Comparison of ENCODE assay signal across 10 mouse cellular contexts in genomic region chr7:12774606-12775005, GRCm38 (mm10). TPM values are rescaled to one million over a fixed set of nuclear protein-coding genes. Genes with fewer than 3 reads are reported as not detected.
DNase-seq lines count a peak whose midpoint lies in the region; ATAC-seq lines count a peak whose summit lies in the region.
"Had no signal": no experiment of that assay in that cellular context is flagged by ENCODE, and none has a peak within 500 bp of the region (broad histone marks: within the 10 kb centered on the region; RNA-seq: fewer than 3 reads in every experiment).

No protein-coding gene starts in this region.

- H3K27ac ChIP-seq in forebrain, embryonic 16.5 days (ENCODE audit: low read length) = no peak overlapping the region
- no peak overlapping the region for H3K27ac ChIP-seq in hindbrain, embryonic 13.5 days

- no peaks in the 10 kb centered on the region for H3K27me3 ChIP-seq in forebrain, embryonic 16.5 days (replicated peaks; ENCODE audit: control insufficient read depth, insufficient read depth, low read length)
- no peaks in the 10 kb centered on the region for H3K27me3 ChIP-seq in hindbrain, embryonic 13.5 days

- H3K4me2 ChIP-seq in forebrain, embryonic 16.5 days (ENCODE audit: low read length) = no peak overlapping the region
- H3K4me2 ChIP-seq in hindbrain, embryonic 13.5 days = no peak overlapping the region

- peak; percentile 78 for ATAC-seq in forebrain, embryonic 16.5 days
- ATAC-seq in hindbrain, embryonic 13.5 days (ENCODE audit: low FRiP score) = no peak

- WGBS in forebrain, embryonic 16.5 days = 72% methylated on average over 1 of the region's 1 CpGs
- WGBS in hindbrain, embryonic 13.5 days = 93% methylated on average over 1 of the region's 1 CpGs

- peaks cover 8% of the 10 kb centered on the region for H3K4me1 ChIP-seq in forebrain, embryonic 16.5 days (replicated peaks; ENCODE audit: control insufficient read depth, insufficient read depth, low read length)
- H3K4me1 ChIP-seq in hindbrain, embryonic 13.5 days (replicated peaks) = peaks cover 6% of the 10 kb centered on the region

- H3K9ac ChIP-seq in forebrain, embryonic 16.5 days (replicated peaks; ENCODE audit: low read depth, low read length) = no peak overlapping the region
- H3K9ac ChIP-seq in hindbrain, embryonic 13.5 days = no peak overlapping the region

- peaks cover 20% of the 10 kb centered on the region for H3K36me3 ChIP-seq in forebrain, embryonic 16.5 days (ENCODE audit: control insufficient read depth, insufficient read depth)
- H3K36me3 ChIP-seq in hindbrain, embryonic 13.5 days = peaks cover 60% of the 10 kb centered on the region

- DNase-seq in adrenal gland, postnatal 25 days = peak; percentile 10
- DNase-seq in adrenal gland, postnatal 4 days (ENCODE audit: low spot score in 2 of 2) = no peak
- peak; percentile 17 for DNase-seq in 416B (ENCODE audit: low read depth)
- peak; percentile 70 for DNase-seq in layer of hippocampus, adult 9-11 months
- no peak for DNase-seq in spleen, postnatal 36 days (ENCODE audit: low spot score in 2 of 2)
- no peak for DNase-seq in embryo, embryonic 11 days

- no peak overlapping the region for H3K4me3 ChIP-seq in forebrain, embryonic 16.5 days (replicated peaks; ENCODE audit: low read length)
- no peak overlapping the region for H3K4me3 ChIP-seq in hindbrain, embryonic 13.5 days

- H3K9me3 ChIP-seq in forebrain, embryonic 16.5 days (ENCODE audit: control insufficient read depth, low read length) = no peaks in the 10 kb centered on the region; the same call in 1 of the 2 replicates
- no peaks in the 10 kb centered on the region for H3K9me3 ChIP-seq in hindbrain, embryonic 13.5 days

RNA-seq across cellular contexts. Expression of gene Zscan18, which starts 28.8 kb away (rescaled TPM):
- total RNA-seq in adrenal gland, postnatal 25 days (2021) = 5.8 and 8.1 TPM in 2 replicates
- total RNA-seq in adrenal gland, postnatal 4 days (2021) = 1 to 10 TPM; 8.0 to 8.2 TPM
- 27.9 and 30.9 TPM in 2 replicates for polyA plus RNA-seq in forebrain, embryonic 16.5 days (2015; fragmentation: Nextera tagmentation; extraction: Ambion mirVana)
- 20.1 and 22.9 TPM in 2 replicates for polyA plus RNA-seq in hindbrain, embryonic 13.5 days (2015; fragmentation: Nextera tagmentation; extraction: Ambion mirVana)

RNA-seq across cellular contexts. Expression of gene Vmn2r56, which starts 39.8 kb away (rescaled TPM):
- not detected in 2 replicates for total RNA-seq in adrenal gland, postnatal 25 days (2021)
- not detected for total RNA-seq in adrenal gland, postnatal 4 days (2021)
- not detected in 2 replicates for polyA plus RNA-seq in forebrain, embryonic 16.5 days (2015; fragmentation: Nextera tagmentation; extraction: Ambion mirVana)
- not detected in 2 replicates for polyA plus RNA-seq in hindbrain, embryonic 13.5 days (2015; fragmentation: Nextera tagmentation; extraction: Ambion mirVana)
- total RNA-seq: hematopoietic stem cell, adult 5-6 weeks had no signal
- polyA plus RNA-seq: testis, adult 2 months had no signal

RNA-seq across cellular contexts. Expression of gene Zfp329, which starts 44.1 kb away (rescaled TPM):
- 15.1 and 15.2 TPM in 2 replicates for total RNA-seq in adrenal gland, postnatal 25 days (2021)
- total RNA-seq in adrenal gland, postnatal 4 days (2021) = 10 to 100 TPM; 16.0 to 16.4 TPM
- 27.5 and 32.1 TPM in 2 replicates for polyA plus RNA-seq in forebrain, embryonic 16.5 days (2015; fragmentation: Nextera tagmentation; extraction: Ambion mirVana)
- 30.6 and 31.3 TPM in 2 replicates for polyA plus RNA-seq in hindbrain, embryonic 13.5 days (2015; fragmentation: Nextera tagmentation; extraction: Ambion mirVana)

RNA-seq across cellular contexts. Expression of gene Zfp110, which starts 60.0 kb away (rescaled TPM):
- total RNA-seq in adrenal gland, postnatal 25 days (2021) = 23.1 and 27.2 TPM in 2 replicates
- 10 to 100 TPM; 34.2 to 35.4 TPM for total RNA-seq in adrenal gland, postnatal 4 days (2021)
- polyA plus RNA-seq in forebrain, embryonic 16.5 days (2015; fragmentation: Nextera tagmentation; extraction: Ambion mirVana) = 42.0 and 43.0 TPM in 2 replicates
- 28.9 and 33.3 TPM in 2 replicates for polyA plus RNA-seq in hindbrain, embryonic 13.5 days (2015; fragmentation: Nextera tagmentation; extraction: Ambion mirVana)

Comparison
In these comparisons a context has a peak if more than half of its experiments do, and no peak if none do; other contexts are left out.
1. DNase-seq: peak in adrenal gland, postnatal 25 days (single experiment), 416B (single experiment) and layer of hippocampus, adult 9-11 months (single experiment); none in adrenal gland, postnatal 4 days (0 of 2), spleen, postnatal 36 days (0 of 2) and embryo, embryonic 11 days (single experiment).